In the genomic region with DNA sequence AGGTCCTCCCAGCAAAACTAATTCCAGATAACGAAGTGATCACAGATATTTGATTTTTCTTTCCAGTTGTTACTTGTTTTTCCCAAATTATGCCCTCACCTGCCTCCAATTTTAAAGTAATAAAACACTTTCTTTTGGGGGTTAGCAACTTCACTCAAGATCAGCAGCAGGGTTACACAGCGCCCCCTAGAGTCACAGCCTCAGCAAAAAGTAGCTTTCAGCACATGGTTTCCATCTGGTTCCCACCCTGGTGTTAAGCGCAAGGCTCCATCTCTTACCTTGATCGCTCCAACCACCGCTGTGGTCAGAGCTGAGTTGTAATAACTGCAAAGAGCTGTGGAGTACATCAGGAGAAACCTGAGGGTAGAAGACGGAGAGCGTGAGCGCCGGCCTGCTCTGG, we compare ENCODE assay signal across 10 mouse cellular contexts. TPM values are rescaled to one million over a fixed set of nuclear protein-coding genes. Genes with fewer than 3 reads are reported as not detected.
DNase-seq lines count a peak whose midpoint lies in the region; ATAC-seq and TF ChIP-seq lines count a peak whose summit lies in the region.
"Had no signal": no experiment of that assay in that cellular context is flagged by ENCODE, and none has a peak within 500 bp of the region (broad histone marks: within the 10 kb centered on the region; RNA-seq: fewer than 3 reads in every experiment).

No protein-coding gene starts in this region.

- no peak for TF ChIP-seq POLR2A in cerebellum, adult 2 months (IDR thresholded peaks at IDR 0.05; ENCODE audit: borderline replicate concordance, insufficient read depth, low read length)

- no peak overlapping the region for H3K4me3 ChIP-seq in cerebellum, adult 2 months (replicated peaks; ENCODE audit: insufficient read depth, low read depth, low read length)
- no peak overlapping the region for H3K4me3 ChIP-seq in liver, postnatal 0 days (ENCODE audit: low read depth, low read length)
- H3K4me3 ChIP-seq: megakaryocyte, embryonic 14.5 days had no signal

- in situ Hi-C loops in Patski (cut with MboI; ENCODE audit: low pct_unique_long_range_greater_than_20kb), result no loop called here

- TF ChIP-seq EP300 in liver, postnatal 0 days (IDR thresholded peaks at IDR 0.05; ENCODE audit: low read depth), result no peak

- peak; percentile 30; the same call in 1 of the 2 replicates for TF ChIP-seq CTCF in cerebellum, adult 2 months (IDR thresholded peaks at IDR 0.05; ENCODE audit: borderline replicate concordance, insufficient read depth, low read depth, low read length)
- peak; percentile 71 for TF ChIP-seq CTCF in Patski (IDR thresholded peaks at IDR 0.05)
- peak; percentile 62 for TF ChIP-seq CTCF in liver, postnatal 0 days (IDR thresholded peaks at IDR 0.05; ENCODE audit: low read depth)

- H3K4me1 ChIP-seq in cerebellum, adult 2 months (ENCODE audit: control insufficient read depth, insufficient read depth, low read length), result no peaks in the 10 kb centered on the region; the same call in 1 of the 2 replicates
- 0 out of 2 replicates have a peak, but pooled peaks cover 2% of the 10 kb centered on the region for H3K4me1 ChIP-seq in liver, postnatal 0 days (ENCODE audit: insufficient read depth)

- CTCF ChIA-PET in Patski (lab: Charles Lee), result interaction anchor here (1.0 to 4.0 kb wide), 7 partner anchors 9 to 62 kb away, joined by 3 to 12 read pairs (median 3); partner anchors contain the start of genes Hsd17b3 and Slc35d2

- no peak overlapping the region for H3K9ac ChIP-seq in liver, postnatal 0 days (replicated peaks)

- H3K36me3 ChIP-seq in liver, postnatal 0 days (replicated peaks; ENCODE audit: insufficient read depth, low read length), result no peaks in the 10 kb centered on the region; the same call in none of the 2 replicates

- no peak overlapping the region for H3K4me2 ChIP-seq in liver, postnatal 0 days (ENCODE audit: low read depth, low read length)

- POLR2A ChIA-PET in Patski (lab: Charles Lee), result interaction anchor here (0.6 kb wide), 1 partner anchor 104 kb away, joined by 4 read pairs; no protein-coding TSS in a partner anchor

- no peaks in the 10 kb centered on the region for H3K27me3 ChIP-seq in cerebellum, adult 2 months (ENCODE audit: control insufficient read depth, insufficient read depth, low read length)
- H3K27me3 ChIP-seq in Patski, result no peaks in the 10 kb centered on the region
- H3K27me3 ChIP-seq in liver, postnatal 0 days (ENCODE audit: insufficient read depth, low read length), result no peaks in the 10 kb centered on the region
- H3K27me3 ChIP-seq: megakaryocyte, embryonic 14.5 days had no signal

- WGBS in cerebellum, adult 2 months, result 79% methylated on average over 9 of the region's 9 CpGs
- 76% methylated on average over 9 of the region's 9 CpGs for WGBS in liver, postnatal 0 days (ENCODE audit: insufficient replicate concordance)

- H3K9me3 ChIP-seq in liver, postnatal 0 days (ENCODE audit: low read length), result no peaks in the 10 kb centered on the region
- H3K9me3 ChIP-seq: megakaryocyte, embryonic 14.5 days had no signal

- ATAC-seq in Patski, result no peak
- no peak for ATAC-seq in liver, postnatal 0 days
- no peak for ATAC-seq in megakaryocyte-erythroid progenitor cell, adult 5-6 weeks (replicated peaks; ENCODE audit: low FRiP score, low TSS enrichment, poor library complexity, severe bottlenecking)

- DNase-seq in cerebellum, adult 2 months, result peak in 1 of 2 experiments; percentile 20
- no peak for DNase-seq in cerebellum, adult 9-10 months
- peak; percentile 9 to 17 for DNase-seq in left cerebral cortex, adult 18-20 months (ENCODE audit: low spot score in 2 of 2)
- DNase-seq in left cerebral cortex, adult 8-10 months (ENCODE audit: low spot score in 2 of 2), result no peak
- DNase-seq in Patski (ENCODE audit: low read depth, low spot score), result no peak
- peak; percentile 43 for DNase-seq in liver, postnatal 0 days
- DNase-seq in ovary, adult 18-20 months (ENCODE audit: low spot score), result no peak

- H3K27ac ChIP-seq in cerebellum, adult 2 months (ENCODE audit: insufficient read depth, low read length), result no peak overlapping the region
- no peak overlapping the region for H3K27ac ChIP-seq in liver, postnatal 0 days (ENCODE audit: low read depth)

RNA-seq across cellular contexts. Expression of gene Hsd17b3, which starts 10.0 kb away (rescaled TPM):
- polyA plus RNA-seq in cerebellum, adult 2 months (2012; rRNA removed), result not detected in 2 replicates
- total RNA-seq in left cerebral cortex, adult 18-20 months (2021), result not detected
- not detected for total RNA-seq in left cerebral cortex, adult 8-10 months (2022)
- not detected for polyA plus RNA-seq in Patski (2021)
- polyA plus RNA-seq in liver, postnatal 0 days (2015; fragmentation: Nextera tagmentation; extraction: Ambion mirVana), result not detected in 2 replicates
- total RNA-seq in megakaryocyte-erythroid progenitor cell, adult 5-6 weeks (2014; fragmentation: Nextera tagmentation), result not detected in 2 replicates
- not detected in 2 replicates for total RNA-seq in megakaryocyte-erythroid progenitor cell, adult 5-6 weeks (2017)
- polyA plus RNA-seq: heart, embryonic 16.5 days had no signal

RNA-seq across cellular contexts. Expression of gene Slc35d2, which starts 30.2 kb away (rescaled TPM):
- 0.90 and 0.97 TPM in 2 replicates for polyA plus RNA-seq in cerebellum, adult 2 months (2012; rRNA removed)
- total RNA-seq in left cerebral cortex, adult 18-20 months (2021), result 1 to 10 TPM in 1 of 2 experiments, under 1 TPM in 1; 0.77 to 1.3 TPM
- 1 to 10 TPM in 2 of 4 experiments, under 1 TPM in 2; 0.46 to 2.2 (median 1.2) TPM for total RNA-seq in left cerebral cortex, adult 8-10 months (2022)
- 12.6 TPM for polyA plus RNA-seq in Patski (2021)
- 11.8 TPM in 2 replicates for polyA plus RNA-seq in liver, postnatal 0 days (2015; fragmentation: Nextera tagmentation; extraction: Ambion mirVana)
- total RNA-seq in megakaryocyte-erythroid progenitor cell, adult 5-6 weeks (2014; fragmentation: Nextera tagmentation), result 1.2 and 1.6 TPM in 2 replicates
- 3.0 and 11.7 TPM in 2 replicates for total RNA-seq in megakaryocyte-erythroid progenitor cell, adult 5-6 weeks (2017)

RNA-seq across cellular contexts. Expression of gene Zfp367, which starts 54.0 kb away (rescaled TPM):
- polyA plus RNA-seq in cerebellum, adult 2 months (2012; rRNA removed), result 28.9 and 29.9 TPM in 2 replicates
- total RNA-seq in left cerebral cortex, adult 18-20 months (2021), result 10 to 100 TPM; 26.6 to 33.5 TPM
- 10 to 100 TPM; 24.5 to 27.7 (median 25.8) TPM for total RNA-seq in left cerebral cortex, adult 8-10 months (2022)
- polyA plus RNA-seq in Patski (2021), result 23.3 TPM
- polyA plus RNA-seq in liver, postnatal 0 days (2015; fragmentation: Nextera tagmentation; extraction: Ambion mirVana), result 9.8 and 11.7 TPM in 2 replicates
- 30.2 and 40.8 TPM in 2 replicates for total RNA-seq in megakaryocyte-erythroid progenitor cell, adult 5-6 weeks (2014; fragmentation: Nextera tagmentation)
- 55.3 and 62.6 TPM in 2 replicates for total RNA-seq in megakaryocyte-erythroid progenitor cell, adult 5-6 weeks (2017)

Comparison
In these comparisons a context has a peak if more than half of its experiments do, and no peak if none do; other contexts are left out.
1. DNase-seq: peak in left cerebral cortex, adult 18-20 months (2 of 2) and liver, postnatal 0 days (single experiment); none in cerebellum, adult 9-10 months (single experiment), left cerebral cortex, adult 8-10 months (0 of 2), Patski (single experiment) and ovary, adult 18-20 months (single experiment).
2. Peak in every context shown above with its lines, with median percentiles within 50 percentile points of each other: CTCF ChIP-seq.